Mouse (Mus musculus) cerebellum, adult 18-20 months (tissue): ENCODE measurements around the gene Drd2.

Source experiments
- DNase-seq, 2 experiments: peaks; one replicate each; pipeline ENCODE4 v3.0.0; 2021

The Drd2 gene

GRCm38 (mm10) chr9:49340136-49341043 lies at the start of gene Drd2:
TSS of gene Drd2 (plus strand) at chr9:49340627.
- peak; percentile 48 to 49 for DNase-seq

DNA sequence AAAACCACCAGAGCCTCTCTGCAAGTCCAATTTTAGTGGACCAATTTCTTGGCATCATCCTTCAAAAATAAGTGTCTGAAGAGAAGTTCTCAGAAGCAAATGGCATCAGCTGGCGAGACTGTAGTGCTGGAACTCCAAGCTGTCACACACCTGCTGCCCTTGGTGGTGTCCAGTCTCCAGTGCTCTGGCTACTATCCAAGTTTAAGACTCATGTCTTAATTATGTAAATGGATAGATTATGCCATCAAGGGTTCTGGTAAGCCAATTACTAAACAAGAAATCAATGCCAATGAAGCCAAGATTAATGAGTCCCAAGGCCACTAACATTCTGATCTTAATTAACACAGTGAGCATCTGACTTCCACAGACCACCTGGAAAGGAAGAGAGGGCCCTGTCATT lies 45.3 kb upstream of the Drd2 start:
- DNase-seq = no peak

DNA sequence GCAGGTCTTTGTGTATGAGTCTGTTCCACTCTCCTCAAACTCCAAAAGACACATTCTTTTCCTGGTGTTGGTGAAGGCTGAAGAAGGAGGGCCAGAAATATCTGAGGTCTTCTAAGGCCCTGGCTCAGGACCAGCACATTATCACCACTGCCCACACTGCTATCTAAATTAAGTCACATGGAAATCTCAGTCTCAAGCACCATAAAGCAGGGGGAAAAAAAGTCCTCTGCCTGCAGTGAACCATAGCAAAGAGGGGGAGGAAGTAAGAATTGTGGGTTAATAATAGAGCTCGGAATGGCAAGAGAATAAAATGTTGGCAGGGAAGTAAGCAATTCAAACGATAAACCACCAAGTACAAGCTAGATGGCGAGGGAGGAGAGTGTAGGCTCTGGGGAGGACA lies 32.9 kb upstream of the Drd2 start:
- DNase-seq = no peak

DNA sequence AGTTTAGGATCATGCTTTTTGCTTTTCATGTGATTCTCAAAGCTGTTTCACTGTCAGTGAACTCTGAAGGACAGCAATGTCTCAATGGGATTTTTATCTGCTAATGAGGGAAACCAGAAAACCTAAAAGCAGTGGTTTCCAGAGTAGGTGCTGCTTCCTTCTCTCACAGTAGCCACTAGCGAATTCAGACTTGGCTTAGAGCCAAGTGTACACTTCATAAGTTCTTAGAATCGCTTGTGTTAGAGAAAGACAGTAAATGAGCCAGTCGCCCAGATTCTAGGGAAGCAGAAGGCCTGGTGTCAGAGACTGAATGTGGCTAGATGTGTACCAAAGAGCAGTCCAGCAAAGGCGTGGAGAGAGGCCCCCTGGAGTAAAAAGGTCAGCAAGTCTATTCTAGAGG lies 29.6 kb upstream of the Drd2 start:
- DNase-seq = no peak

GRCm38 (mm10) chr9:49318638-49319037 lies 21.8 kb upstream of the Drd2 start:
- DNase-seq = no peak

DNA sequence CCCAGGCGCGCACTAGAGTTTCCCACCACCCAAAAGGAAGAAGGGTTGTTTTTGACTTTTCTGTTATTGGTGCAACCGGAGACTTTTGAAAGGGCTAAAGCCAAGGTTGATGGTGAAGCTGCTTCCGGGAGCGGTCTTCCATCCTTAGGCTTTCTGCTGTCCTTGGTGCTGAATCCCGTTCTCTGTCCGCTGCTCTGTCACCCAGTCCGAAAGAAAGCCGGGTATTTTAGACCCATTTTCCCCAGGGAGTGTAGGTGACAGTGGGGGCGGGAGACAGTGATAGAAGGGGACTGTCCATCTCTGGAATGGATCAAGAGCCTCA lies 578 bp downstream of the Drd2 start:
- no peak for DNase-seq

GRCm38 (mm10) chr9:49365763-49366162 lies 25.3 kb downstream of the Drd2 start:
- no peak for DNase-seq

- no peak for DNase-seq
These were observed 33.5 kb downstream of the Drd2 start for GRCm38 (mm10) chr9:49373946-49374345.

- peak; percentile 39 to 41 for DNase-seq
These were observed 39.5 kb downstream of the Drd2 start for GRCm38 (mm10) chr9:49379962-49380361.

DNA sequence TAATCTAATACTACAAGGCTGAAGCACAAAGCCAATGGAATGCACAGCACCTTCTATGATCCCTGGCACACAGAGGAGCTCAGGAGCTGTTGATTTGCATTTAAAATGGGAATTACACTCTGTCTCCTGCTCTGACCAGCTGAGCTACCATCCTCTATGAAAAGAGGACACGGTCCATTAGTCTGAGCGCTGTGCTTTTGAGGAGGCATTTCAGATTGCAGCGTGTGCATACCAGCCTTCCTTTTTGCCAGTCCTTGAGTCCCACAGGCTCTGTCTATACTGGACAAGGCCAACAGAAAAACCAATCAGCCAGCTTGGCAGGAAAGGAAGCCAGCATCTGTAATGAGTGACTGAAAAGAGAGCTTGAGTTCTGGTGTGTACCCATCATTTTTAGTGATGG lies 43.6 kb downstream of the Drd2 start:
- DNase-seq = no peak

DNA sequence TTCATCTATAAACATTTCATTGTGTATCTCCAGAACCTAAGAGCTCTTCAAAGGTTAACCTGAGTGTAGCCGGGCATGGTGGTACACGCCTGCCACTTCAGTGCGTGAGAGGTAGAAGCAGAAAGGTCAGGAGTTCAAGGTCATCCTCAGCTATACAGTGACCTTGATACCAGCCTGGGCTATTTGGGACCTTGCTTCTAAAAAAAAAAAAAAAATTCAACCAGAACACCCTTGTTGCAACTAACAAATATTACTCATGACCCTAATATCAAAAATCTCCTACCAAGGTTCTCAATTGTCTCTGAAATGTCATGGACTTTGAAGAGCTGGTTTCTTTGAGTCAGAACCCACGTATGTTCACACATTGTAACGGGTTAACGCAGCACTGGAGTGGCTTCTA lies 44.4 kb downstream of the Drd2 start:
- no peak for DNase-seq

DNA sequence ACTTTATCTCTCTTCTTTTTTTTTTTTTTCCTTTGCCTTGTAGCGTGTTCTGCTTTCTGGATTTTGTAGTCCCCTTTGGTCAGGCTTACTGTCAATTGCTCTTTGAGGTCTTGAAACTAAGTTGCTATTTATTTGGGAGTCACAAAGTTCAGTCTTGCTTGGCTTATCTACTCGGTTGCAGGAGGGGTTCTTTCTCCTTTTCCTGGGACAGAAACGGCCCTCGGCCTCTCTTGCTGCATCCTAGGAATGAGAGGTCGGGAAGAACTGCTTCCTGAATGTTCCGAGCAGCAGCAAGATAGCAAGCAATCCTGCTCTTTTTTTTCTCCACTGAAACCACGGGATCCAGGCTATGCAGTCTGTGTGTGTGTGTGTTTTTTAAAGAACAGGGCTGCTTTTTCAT lies 44.9 kb downstream of the Drd2 start:
- no peak for DNase-seq

- DNase-seq = no peak
These were observed 45.7 kb downstream of the Drd2 start for GRCm38 (mm10) chr9:49386119-49386518.

GRCm38 (mm10) chr9:49392242-49392641 lies 51.8 kb downstream of the Drd2 start:
- DNase-seq = no peak

DNA sequence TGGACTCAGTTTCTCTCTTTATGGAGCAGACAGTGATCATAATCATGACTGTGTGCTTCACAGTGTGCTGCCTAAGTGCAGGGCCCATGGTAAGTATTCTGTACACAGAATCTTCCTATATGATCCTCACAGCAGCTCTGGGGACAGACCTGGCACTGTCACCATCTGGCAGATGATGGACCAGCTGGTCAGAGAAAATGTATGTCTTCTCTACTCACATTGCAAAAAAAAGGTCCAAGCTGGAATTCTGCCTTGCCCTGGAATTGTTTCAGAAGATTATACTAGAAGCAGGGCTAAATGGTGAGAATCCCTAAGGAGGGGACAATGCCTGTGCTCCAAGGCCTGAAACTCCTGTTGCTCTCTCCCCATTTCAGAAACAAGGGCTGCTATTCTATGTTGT lies 55.6 kb downstream of the Drd2 start:
- peak in 1 of 2 experiments; percentile 15 for DNase-seq

DNA sequence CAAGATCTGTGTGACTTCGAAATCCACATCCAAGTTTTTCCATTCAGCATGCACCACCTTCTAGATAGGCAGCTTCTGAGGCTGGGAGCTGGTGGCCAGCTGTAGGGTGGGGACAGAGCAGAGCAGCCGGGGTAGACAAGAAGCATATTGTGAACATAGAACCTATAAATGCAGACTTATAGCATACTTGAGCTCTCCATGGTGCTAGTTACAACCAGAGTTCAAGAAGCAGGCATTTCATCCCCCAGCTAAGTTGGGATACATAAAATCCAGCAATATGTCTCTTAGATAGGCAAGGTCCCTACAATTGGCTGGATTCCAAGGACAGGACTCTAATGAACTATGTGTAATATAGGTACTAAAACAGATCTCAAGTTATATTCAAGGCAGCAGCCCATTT lies 63.3 kb downstream of the Drd2 start:
- DNase-seq = no peak

GRCm38 (mm10) chr9:49407028-49407427 lies 66.6 kb downstream of the Drd2 start:
- peak; percentile 44 to 59 for DNase-seq

DNA sequence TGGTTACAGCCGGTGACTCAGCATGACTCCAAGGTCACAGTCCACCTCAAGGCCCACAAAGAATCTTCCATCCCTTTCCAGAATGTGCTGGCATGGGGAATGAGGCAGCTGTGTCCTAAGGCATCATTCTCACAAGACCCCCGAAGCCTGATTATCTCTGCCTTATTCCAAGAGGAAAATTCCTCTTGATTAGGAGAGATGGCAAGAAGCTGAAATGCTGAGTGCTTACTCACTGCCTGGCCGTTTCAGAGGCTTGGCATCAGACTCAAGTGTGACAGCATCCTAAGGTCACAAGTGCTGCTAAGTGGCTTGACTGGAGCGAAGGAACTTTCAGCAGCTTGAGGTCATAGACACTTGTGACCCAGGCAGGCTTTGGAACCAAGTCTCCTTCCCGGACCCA lies 70.2 kb downstream of the Drd2 start:
- no peak for DNase-seq

DNA sequence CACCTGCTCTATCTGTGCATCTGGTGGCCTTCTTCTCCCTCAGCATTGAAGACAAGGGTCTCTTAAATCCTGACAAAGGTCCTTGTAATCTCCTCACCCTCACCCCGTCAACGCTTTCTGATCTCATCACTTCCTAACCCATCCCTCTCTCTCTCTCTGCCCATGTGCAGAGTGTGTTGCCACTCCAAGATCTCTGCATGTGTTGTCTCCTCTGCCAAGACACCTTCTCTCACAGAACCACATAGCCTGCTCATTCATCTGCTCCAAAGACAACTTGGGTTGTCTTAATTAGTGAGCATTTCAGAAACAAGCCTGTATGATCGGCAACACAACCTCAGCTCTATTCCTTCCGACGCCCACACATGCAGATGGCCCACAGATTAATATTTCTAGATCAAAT lies 83.4 kb downstream of the Drd2 start:
- no peak for DNase-seq

DNA sequence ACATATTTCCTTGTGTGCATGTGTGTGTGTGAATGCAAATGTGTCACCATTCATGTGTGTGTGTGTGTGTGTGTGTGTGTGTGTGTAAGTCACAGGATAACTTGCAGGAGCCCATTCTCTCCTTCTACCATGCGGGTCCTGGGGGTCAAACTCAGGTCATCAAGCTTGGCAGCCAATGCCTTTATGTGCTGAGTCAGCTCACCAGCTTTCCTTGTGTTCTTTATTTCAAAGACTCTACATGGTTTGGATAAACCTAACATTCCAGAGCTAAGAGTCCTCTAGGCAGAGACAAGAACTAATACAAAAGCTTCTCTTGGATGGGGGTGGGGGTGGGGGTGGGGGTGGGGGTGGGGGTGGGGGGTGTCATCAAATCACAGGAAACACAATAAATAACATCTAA lies 85.2 kb downstream of the Drd2 start:
- DNase-seq = no peak

- DNase-seq = no peak
These were observed 86.5 kb downstream of the Drd2 start, which contains the start of gene Ankk1 for GRCm38 (mm10) chr9:49426921-49427320. TSS of gene Ankk1 (minus strand) at chr9:49427021.

GRCm38 (mm10) chr9:49427478-49427877 lies 87.1 kb downstream of the Drd2 start:
- no peak for DNase-seq

DNA sequence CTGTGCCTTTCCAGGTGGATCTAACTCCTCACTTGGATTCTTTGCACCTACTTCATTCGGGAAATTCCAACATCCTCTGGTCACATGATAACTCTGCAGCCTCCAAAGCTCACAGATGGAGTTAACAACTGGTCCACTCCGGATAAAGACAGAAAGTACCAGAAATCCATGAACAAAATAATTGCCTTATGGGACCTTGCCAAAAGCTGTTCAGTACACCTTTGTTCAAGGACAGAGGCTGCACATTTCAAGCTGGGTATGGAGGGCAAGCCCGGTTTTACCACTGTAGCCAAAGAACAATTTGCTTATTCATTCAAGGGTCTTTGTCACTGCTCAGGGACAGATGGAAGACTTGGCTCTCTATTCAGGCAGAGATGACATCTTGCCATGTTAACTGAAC lies 102.2 kb downstream of the Drd2 start:
- DNase-seq = no peak

DNA sequence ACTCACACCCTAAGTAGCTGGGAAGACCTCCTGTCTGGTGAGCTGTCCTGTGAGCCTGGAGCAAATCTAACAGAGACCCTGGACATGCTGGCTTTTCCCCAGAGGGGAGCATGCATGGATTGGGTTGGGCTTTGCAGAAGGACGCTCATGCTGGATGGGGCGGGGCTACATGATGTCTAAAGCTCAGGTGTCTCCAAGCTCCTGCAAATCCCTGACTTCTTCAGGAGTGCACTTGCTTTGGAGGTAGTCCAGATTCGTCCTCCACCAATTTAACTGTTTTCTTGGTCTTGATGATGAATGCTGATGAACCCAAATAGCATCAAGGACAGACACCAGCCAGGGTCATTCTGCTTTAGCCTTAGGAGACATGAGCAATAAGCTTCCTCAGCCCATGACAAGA lies 110.1 kb downstream of the Drd2 start:
- no peak for DNase-seq

DNA sequence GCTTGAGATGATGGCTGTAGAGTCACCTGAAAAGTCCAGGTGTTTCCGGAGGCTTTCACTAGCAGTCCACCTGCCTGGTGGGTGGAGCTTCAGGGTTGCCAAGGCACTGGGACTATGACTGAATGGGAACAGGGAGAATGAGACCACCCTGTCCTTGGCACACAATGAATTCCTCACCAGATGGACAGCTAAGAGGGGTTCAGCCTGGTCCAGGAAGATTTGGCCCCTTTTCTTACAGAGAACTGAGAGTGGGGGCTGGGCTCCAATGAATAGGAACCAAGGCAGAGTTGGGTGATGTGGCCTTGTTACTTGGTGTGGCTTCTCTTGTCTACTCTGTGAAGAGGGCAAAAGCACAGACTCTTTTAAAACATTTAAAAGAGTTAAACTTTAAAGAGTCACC lies 112.0 kb downstream of the Drd2 start:
- no peak for DNase-seq
